In genomic region chr4:43389845-43390440, GRCm38 (mm10) we compare ENCODE assay signal across 14 mouse cellular contexts. TPM values are rescaled to one million over a fixed set of nuclear protein-coding genes. Genes with fewer than 3 reads are reported as not detected.
DNase-seq lines count a peak whose midpoint lies in the region; ATAC-seq and TF ChIP-seq lines count a peak whose summit lies in the region.
"Had no signal": no experiment of that assay in that cellular context is flagged by ENCODE, and none has a peak within 500 bp of the region (broad histone marks: within the 10 kb centered on the region; RNA-seq: fewer than 3 reads in every experiment).

No protein-coding gene starts in this region.

- no peaks in the 10 kb centered on the region for H3K36me3 ChIP-seq in heart, embryonic 11.5 days (ENCODE audit: control insufficient read depth, insufficient read depth, low read length)
- no peaks in the 10 kb centered on the region for H3K36me3 ChIP-seq in midbrain, embryonic 15.5 days (replicated peaks)

- H3K9me3 ChIP-seq in heart, embryonic 11.5 days (replicated peaks; ENCODE audit: control insufficient read depth, low read length): no peaks in the 10 kb centered on the region
- H3K9me3 ChIP-seq in midbrain, embryonic 15.5 days: no peaks in the 10 kb centered on the region

- H3K4me1 ChIP-seq in heart, embryonic 11.5 days (ENCODE audit: control insufficient read depth, insufficient read depth, low read length): peaks cover 19% of the 10 kb centered on the region
- H3K4me1 ChIP-seq in midbrain, embryonic 15.5 days: no peaks in the 10 kb centered on the region; the same call in 1 of the 2 replicates

- H3K4me3 ChIP-seq in layer of hippocampus, adult 2 months: no peak overlapping the region
- no peak overlapping the region for H3K4me3 ChIP-seq in heart, embryonic 11.5 days (ENCODE audit: low read depth, low read length)
- no peak overlapping the region for H3K4me3 ChIP-seq in midbrain, embryonic 15.5 days

- no peak for TF ChIP-seq CTCF in layer of hippocampus, adult 2 months (conservative IDR thresholded peaks at IDR 0.05)

- H3K9ac ChIP-seq in heart, embryonic 11.5 days (ENCODE audit: low read depth, low read length): no peak overlapping the region
- no peak overlapping the region for H3K9ac ChIP-seq in midbrain, embryonic 15.5 days

- ATAC-seq in frontal cortex, adult (ENCODE audit: low TSS enrichment): peak; percentile 29; the same call in 1 of the 2 replicates
- ATAC-seq in heart, embryonic 11.5 days (replicated peaks; ENCODE audit: insufficient number of reproducible peaks, low FRiP score, low TSS enrichment): no peak
- no peak for ATAC-seq in midbrain, embryonic 15.5 days (replicated peaks)
- ATAC-seq: hindbrain, embryonic 16.5 days had no signal

- whole genome bisulfite sequencing in heart, embryonic 11.5 days (ENCODE audit: insufficient replicate concordance): 57% methylated on average over 9 of the region's 9 CpGs
- 68% methylated on average over 9 of the region's 9 CpGs for WGBS in midbrain, embryonic 15.5 days

- no peaks in the 10 kb centered on the region for H3K27me3 ChIP-seq in heart, embryonic 11.5 days (ENCODE audit: control insufficient read depth, insufficient read depth, low read length)
- H3K27me3 ChIP-seq in midbrain, embryonic 15.5 days (replicated peaks): no peaks in the 10 kb centered on the region

- no peak for DNase-seq in frontal cortex, postnatal 10 days (ENCODE audit: low spot score in 2 of 2)
- no peak for DNase-seq in layer of hippocampus, adult 2 months (ENCODE audit: low spot score in 2 of 2)
- no peak for DNase-seq in layer of hippocampus, adult 9-10 months (ENCODE audit: low spot score)
- DNase-seq in lung, postnatal 14 days: peak; percentile 50
- DNase-seq in urinary bladder, postnatal 4 days (ENCODE audit: low spot score in 2 of 2): no peak
- DNase-seq: cerebellum, adult 9-10 months; thymus, postnatal 4 days had no signal

- H3K27ac ChIP-seq in layer of hippocampus, adult 2 months: peak overlapping the region; percentile 66
- peak overlapping the region; percentile 50 for H3K27ac ChIP-seq in heart, embryonic 11.5 days (ENCODE audit: low read depth, low read length)
- H3K27ac ChIP-seq in midbrain, embryonic 15.5 days: no peak overlapping the region

- H3K4me2 ChIP-seq in heart, embryonic 11.5 days: no peak overlapping the region
- H3K4me2 ChIP-seq in midbrain, embryonic 15.5 days: no peak overlapping the region

RNA-seq across cellular contexts. Expression of gene Rusc2, which starts 8.2 kb away (rescaled TPM):
- total RNA-seq in layer of hippocampus, adult 2 months (2021): 100 to 1,000 TPM; 117 to 120 TPM
- 6.3 and 7.8 TPM in 2 replicates for polyA plus RNA-seq in heart, embryonic 11.5 days (2014; fragmentation: Nextera tagmentation; extraction: Ambion mirVana)
- 104 and 107 TPM in 2 replicates for polyA plus RNA-seq in midbrain, embryonic 15.5 days (2015; fragmentation: Nextera tagmentation; extraction: Ambion mirVana)

RNA-seq across cellular contexts. Expression of gene Fam166b, which starts 39.0 kb away (rescaled TPM):
- total RNA-seq in layer of hippocampus, adult 2 months (2021): 1 to 10 TPM in 1 of 2 experiments, under 1 TPM in 1; 0.98 to 1.9 TPM
- polyA plus RNA-seq in heart, embryonic 11.5 days (2014; fragmentation: Nextera tagmentation; extraction: Ambion mirVana): 0.23 TPM in 1 of 2 replicates, not detected in the other
- 0.52 and 1.7 TPM in 2 replicates for polyA plus RNA-seq in midbrain, embryonic 15.5 days (2015; fragmentation: Nextera tagmentation; extraction: Ambion mirVana)
- total RNA-seq: adrenal gland, adult 18-20 months; gastrocnemius, adult 8-10 months had no signal
- polyA plus RNA-seq: liver, embryonic 16.5 days had no signal

RNA-seq across cellular contexts. Expression of gene Tesk1, which starts 51.8 kb away (rescaled TPM):
- total RNA-seq in layer of hippocampus, adult 2 months (2021): 10 to 100 TPM; 79.9 to 86.0 TPM
- polyA plus RNA-seq in heart, embryonic 11.5 days (2014; fragmentation: Nextera tagmentation; extraction: Ambion mirVana): 5.0 and 6.1 TPM in 2 replicates
- 16.7 and 17.1 TPM in 2 replicates for polyA plus RNA-seq in midbrain, embryonic 15.5 days (2015; fragmentation: Nextera tagmentation; extraction: Ambion mirVana)

Comparison
In these comparisons a context has a peak if more than half of its experiments do, and no peak if none do; other contexts are left out.
1. RNA of gene Rusc2, which starts 8.2 kb away (polyA plus RNA-seq): 104 to 107 TPM in midbrain, embryonic 15.5 days; 6.3 to 7.8 TPM in heart, embryonic 11.5 days; every median in the first group is over 10 times any median in the second.